Mouse (Mus musculus) kidney, adult 2 months (tissue): ENCODE data around the gene Kremen2. TPM values are rescaled to one million over a fixed set of nuclear protein-coding genes. Genes with fewer than 3 reads are reported as not detected.
A peak's percentile ranks its signal among the peaks of the same experiment; 100 is the strongest.

Source experiments
- DNase-seq: peaks from one replicate; pipeline ENCODE4 v3.0.0; 2021
- H3K27ac ChIP-seq: fragments of 200-500 bp; 2 replicates; pipeline ENCODE4 v1.5.1; 2012; ENCODE audit warnings: low read depth, low read length, control low read depth, inconsistent platforms; ENCODE audit not compliant: insufficient read depth
- H3K27me3 ChIP-seq: fragments of 200-500 bp; replicated peaks from 2 replicates; pipeline ENCODE4 v1.6.1; 2012; ENCODE audit warnings: mild to moderate bottlenecking, moderate library complexity, low read length, inconsistent platforms; ENCODE audit not compliant: control insufficient read depth, insufficient read depth
- H3K36me3 ChIP-seq: fragments of 200-500 bp; 2 replicates; pipeline ENCODE4 v1.6.1; 2012; ENCODE audit warnings: mild to moderate bottlenecking, moderate library complexity, low read length, inconsistent platforms; ENCODE audit not compliant: control insufficient read depth, insufficient read depth
- H3K4me1 ChIP-seq: fragments of 200-500 bp; 2 replicates; pipeline ENCODE4 v1.6.1; 2011; ENCODE audit warnings: low read length; ENCODE audit not compliant: control insufficient read depth, insufficient read depth
- H3K4me3 ChIP-seq: fragments of 200-500 bp; 2 replicates; pipeline ENCODE4 v1.5.1; 2011; ENCODE audit warnings: mild to moderate bottlenecking, low read depth, low read length, control low read depth; ENCODE audit not compliant: insufficient read depth
- CTCF ChIP-seq: fragments of 200-500 bp; conservative IDR thresholded peaks from 2 replicates; pipeline ENCODE4 v1.5.1; 2011; ENCODE audit warnings: low read depth, mild to moderate bottlenecking, control low read depth, low read length, moderate library complexity, mixed read lengths; ENCODE audit not compliant: insufficient read depth, insufficient read length
- POLR2A ChIP-seq: fragments of 200-500 bp; IDR thresholded peaks from one replicate; pipeline ENCODE4 v1.6.1; 2011; ENCODE audit warnings: low read depth, low read length, control low read depth
- WGBS: fragments of 180-500 bp; shearing (Covaris S2); methylation state at CpG from one replicate; pipeline ENCODE4 v1.1.7; 2018; 5-methylcytosine and 5-hydroxymethylcytosine counted together
- polyA plus RNA-seq: library from polyadenylated mRNA; depleted of rRNA; stranded (reverse); fragments of >200 nt; gene quantifications from 2 replicates; pipeline ENCODE4 v1.2.3, GENCODE M21; 2012

The Kremen2 gene
- polyA plus RNA-seq, 1 experiment = 0.17 TPM

DNA sequence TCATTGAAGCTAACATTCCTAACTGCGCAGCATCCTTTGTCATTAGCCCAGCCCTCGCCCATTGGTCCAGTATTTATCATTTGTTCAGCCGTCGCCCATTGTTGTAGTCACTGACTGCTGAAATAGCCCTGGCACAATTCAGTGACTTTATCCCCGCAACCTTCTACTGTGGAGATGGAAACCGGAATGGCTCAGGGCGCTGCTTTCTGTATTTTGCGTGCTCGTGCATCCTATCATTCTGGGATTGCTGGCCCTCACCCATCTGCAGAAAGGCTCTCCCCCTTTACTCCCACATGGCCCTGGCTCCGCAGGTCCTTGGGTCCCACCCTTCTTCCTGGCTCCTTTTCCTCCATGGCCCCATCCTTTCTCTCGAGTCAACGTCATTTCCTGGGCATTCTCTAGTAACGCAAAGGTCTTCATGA, 40.9 kb upstream of the Kremen2 start:
- TF ChIP-seq CTCF (no peak), POLR2A (no peak)
- Histone ChIP-seq H3K4me3 (peak overlapping the region; percentile 59), H3K4me1 (peaks cover 6% of the 10 kb centered on the region; the same call in 1 of the 2 replicates), H3K36me3 (no peaks in the 10 kb centered on the region), H3K27ac (peak overlapping the region; percentile 41; the same call in 1 of the 2 replicates), H3K27me3 (no peaks in the 10 kb centered on the region)
- WGBS = 14% methylated on average over 13 of the region's 13 CpGs
- peak; percentile 30 for DNase-seq

DNA sequence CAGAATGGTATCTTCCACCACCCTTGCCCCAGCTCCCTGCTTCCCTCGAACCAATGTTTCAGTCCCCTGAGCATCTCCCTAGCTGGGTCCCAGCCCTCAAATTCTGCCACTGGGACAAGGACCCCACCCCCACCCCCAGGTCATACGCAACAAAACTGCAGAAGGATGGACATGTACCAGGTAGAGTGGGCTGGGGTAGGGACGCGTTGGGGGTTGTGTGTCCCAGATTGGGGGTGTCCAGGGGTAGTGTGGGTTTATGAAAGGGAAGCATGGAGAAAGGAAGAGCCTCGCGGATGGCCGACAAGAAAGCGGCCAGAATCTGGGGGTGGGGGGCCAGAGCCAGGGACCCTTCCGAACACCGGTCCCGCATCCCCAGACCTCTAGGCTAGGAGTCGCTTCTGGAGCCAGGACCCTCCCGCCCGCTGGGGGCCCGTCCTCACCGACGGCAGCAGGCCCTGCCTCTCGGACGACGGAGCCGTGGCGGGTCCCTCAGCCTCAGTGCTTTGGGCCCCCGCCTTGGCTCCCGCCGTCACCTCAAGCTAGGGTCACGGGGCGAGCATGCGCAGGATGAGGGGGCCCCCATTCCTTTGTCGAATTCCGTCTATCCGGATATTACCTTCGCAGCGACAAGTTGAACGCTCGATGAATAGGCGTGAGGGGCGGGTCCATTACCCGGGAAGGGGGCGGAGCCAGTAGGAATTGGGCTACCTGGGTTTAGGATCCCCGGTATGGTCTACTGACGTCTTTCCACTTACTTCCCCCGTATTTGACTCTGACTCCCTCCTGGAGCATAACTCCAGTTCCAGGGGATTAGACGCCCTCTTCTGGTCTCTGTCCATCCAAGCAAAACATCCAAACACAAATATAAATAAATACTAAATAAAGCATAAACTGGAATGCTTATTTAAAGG, 40.2 kb upstream of the Kremen2 start, which contains the start of gene Flywch2:
Gene Flywch2, minus strand, starts transcription at position 521 of the 911 bp plus-strand sequence.
- DNase-seq = peak; percentile 89
- peak within 1 kb of the TSS; percentile 59 for H3K4me3 ChIP-seq
- 4% methylated on average over 43 of the region's 43 CpGs for WGBS
- peak within 1 kb of the TSS; percentile 41; the same call in 1 of the 2 replicates for H3K27ac ChIP-seq
- H3K27me3 ChIP-seq = no peaks in the 10 kb centered on the region
- TF ChIP-seq CTCF (0 out of 2 replicates have a peak, but pooled peaks have one; percentile 6), POLR2A (no peak)
- H3K4me1 ChIP-seq = peaks cover 6% of the 10 kb centered on the region; the same call in 1 of the 2 replicates
- H3K36me3 ChIP-seq = no peaks in the 10 kb centered on the region

DNA sequence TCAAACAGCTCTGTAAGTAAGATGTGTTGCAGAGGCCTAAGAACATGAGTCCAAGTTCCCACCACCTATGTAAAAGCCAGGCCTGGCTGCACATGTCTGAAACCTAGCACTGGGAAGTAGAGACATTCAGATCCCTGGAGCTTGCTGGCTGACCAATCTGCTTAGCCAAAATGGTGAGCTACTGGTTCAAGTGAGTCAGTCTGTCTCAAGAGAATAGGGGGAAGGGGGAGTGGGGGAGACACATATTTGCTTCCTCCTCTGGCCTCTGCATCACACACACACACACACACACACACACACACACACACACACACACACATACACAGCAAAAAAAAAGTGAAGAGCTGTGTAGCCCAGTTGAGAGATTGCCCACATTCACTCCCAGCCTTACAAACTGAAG, 37.7 kb upstream of the Kremen2 start:
- Histone ChIP-seq H3K27ac (no peak overlapping the region), H3K4me1 (peaks cover 6% of the 10 kb centered on the region; the same call in 1 of the 2 replicates), H3K36me3 (no peaks in the 10 kb centered on the region), H3K27me3 (no peaks in the 10 kb centered on the region), H3K4me3 (no peak overlapping the region)
- no peak for TF ChIP-seq POLR2A
- TF ChIP-seq CTCF = no peak
- DNase-seq = no peak

DNA sequence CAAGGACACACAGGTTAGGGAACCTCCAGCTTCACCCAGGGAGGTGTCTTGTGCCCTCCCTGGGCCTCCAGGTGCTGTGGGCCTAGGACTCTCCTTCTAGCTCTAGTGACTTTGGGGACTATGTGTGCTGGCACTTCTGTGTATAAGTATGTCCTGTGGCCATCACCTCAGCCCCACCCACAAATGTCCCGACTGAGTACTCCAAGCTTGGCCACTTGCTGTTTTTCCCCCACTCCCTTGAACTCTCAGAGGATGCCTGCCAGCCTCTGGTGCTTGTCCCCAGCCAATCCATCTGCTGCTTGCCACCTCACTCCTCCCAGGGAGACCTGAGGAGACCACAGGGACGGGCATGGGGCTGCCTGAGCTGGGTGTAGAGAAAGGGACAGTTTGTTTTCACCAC, 32.8 kb upstream of the Kremen2 start:
- no peak overlapping the region for H3K27ac ChIP-seq
- DNase-seq = no peak
- no peak overlapping the region for H3K4me3 ChIP-seq
- 60% methylated on average over 2 of the region's 2 CpGs for WGBS
- no peaks in the 10 kb centered on the region for H3K27me3 ChIP-seq
- no peaks in the 10 kb centered on the region; the same call in 1 of the 2 replicates for H3K4me1 ChIP-seq
- TF ChIP-seq CTCF (no peak), POLR2A (no peak)
- no peaks in the 10 kb centered on the region for H3K36me3 ChIP-seq

DNA sequence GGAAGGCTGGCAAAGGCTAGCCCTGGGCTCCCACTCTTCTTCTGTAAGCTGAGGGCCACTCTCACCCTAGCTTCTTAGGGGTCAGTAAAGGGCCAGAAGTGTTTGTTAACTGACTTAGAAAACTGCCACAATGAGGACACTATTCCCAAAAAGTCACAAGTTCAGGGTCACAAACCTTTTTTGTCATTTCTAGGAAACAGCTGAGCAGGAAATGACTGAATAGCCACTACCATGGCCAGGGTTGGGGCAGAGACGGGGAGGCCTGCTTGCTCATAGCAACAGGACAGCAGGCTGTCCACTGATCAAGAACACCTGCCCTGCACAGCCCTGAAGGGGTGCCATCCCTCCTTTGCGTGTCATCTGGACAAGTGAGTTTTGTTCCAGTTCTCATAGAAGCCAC, 31.5 kb upstream of the Kremen2 start:
- DNase-seq = peak; percentile 26
- 66% methylated on average over 2 of the region's 2 CpGs for WGBS
- H3K4me1 ChIP-seq = no peaks in the 10 kb centered on the region; the same call in 1 of the 2 replicates

DNA sequence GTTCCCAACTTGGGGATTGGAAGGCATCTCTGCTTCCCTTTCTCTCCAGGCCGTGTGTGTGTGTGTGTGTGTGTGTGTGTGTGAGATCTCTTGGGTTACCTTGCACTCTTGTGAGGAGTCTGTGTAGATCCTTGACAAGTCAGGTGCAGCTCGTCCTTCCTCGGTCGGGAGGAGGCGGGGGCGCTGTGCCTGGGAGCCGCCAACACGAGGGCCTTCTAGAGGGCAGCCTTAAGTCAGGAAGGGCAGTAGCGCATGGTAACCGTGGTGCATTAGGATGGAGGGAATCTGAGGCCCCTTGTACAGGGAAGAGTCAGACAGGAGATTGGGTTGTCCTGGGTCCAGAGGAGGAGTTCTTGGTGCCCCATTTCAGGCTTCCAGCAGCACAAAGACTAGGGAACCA, 30.6 kb upstream of the Kremen2 start:
- no peak for TF ChIP-seq CTCF
- TF ChIP-seq POLR2A = no peak
- Histone ChIP-seq H3K4me1 (no peaks in the 10 kb centered on the region; the same call in 1 of the 2 replicates), H3K27me3 (no peaks in the 10 kb centered on the region), H3K4me3 (no peak overlapping the region), H3K27ac (no peak overlapping the region), H3K36me3 (no peaks in the 10 kb centered on the region)
- WGBS = 88% methylated on average over 10 of the region's 10 CpGs
- no peak for DNase-seq

More for the DNA sequence above, 31.5 kb upstream of the Kremen2 start:
- TF ChIP-seq POLR2A = no peak
- TF ChIP-seq CTCF = no peak
- H3K36me3 ChIP-seq = no peaks in the 10 kb centered on the region
- H3K4me3 ChIP-seq = no peak overlapping the region
- H3K27ac ChIP-seq = no peak overlapping the region
- no peaks in the 10 kb centered on the region for H3K27me3 ChIP-seq

DNA sequence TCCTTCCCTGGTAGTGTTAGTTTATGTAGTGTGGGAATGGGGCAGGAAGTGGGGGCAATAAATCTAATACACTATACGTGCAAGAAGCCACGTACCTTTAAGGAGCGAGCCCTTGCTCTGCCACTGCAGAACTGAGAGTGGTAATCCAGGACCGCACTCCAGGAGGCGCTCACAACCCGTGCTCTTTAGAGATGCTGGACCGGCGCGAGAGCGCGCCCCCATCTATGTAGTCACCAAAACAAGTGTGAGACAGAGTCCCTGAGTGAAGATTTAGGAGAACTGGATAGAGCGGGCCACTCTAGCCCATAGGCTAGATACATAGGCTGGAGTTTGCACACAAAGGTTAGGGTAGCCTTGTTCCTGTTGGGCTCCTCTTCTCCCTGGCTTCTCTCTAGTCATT, 28.5 kb upstream of the Kremen2 start:
- H3K27me3 ChIP-seq = no peaks in the 10 kb centered on the region
- peak; percentile 91 for DNase-seq
- no peak overlapping the region for H3K27ac ChIP-seq
- H3K36me3 ChIP-seq = no peaks in the 10 kb centered on the region
- WGBS = 2% methylated on average over 12 of the region's 12 CpGs
- no peaks in the 10 kb centered on the region; the same call in 1 of the 2 replicates for H3K4me1 ChIP-seq
- no peak overlapping the region for H3K4me3 ChIP-seq
- TF ChIP-seq POLR2A (no peak), CTCF (peak; percentile 92)
